Mouse (Mus musculus) c-Kit-negative CD71-positive TER-119-positive erythroid progenitor cells, embryonic 14.5 days (primary cell): ENCODE results near the gene Bag2.
A peak's percentile ranks its signal among the peaks of the same experiment; 100 is the strongest.

Experiments
- DNase-seq: peaks from one replicate; pipeline ENCODE4 v3.0.0-alpha.2; 2013; ENCODE audit warnings: low read depth, low spot score

The Bag2 gene

DNA sequence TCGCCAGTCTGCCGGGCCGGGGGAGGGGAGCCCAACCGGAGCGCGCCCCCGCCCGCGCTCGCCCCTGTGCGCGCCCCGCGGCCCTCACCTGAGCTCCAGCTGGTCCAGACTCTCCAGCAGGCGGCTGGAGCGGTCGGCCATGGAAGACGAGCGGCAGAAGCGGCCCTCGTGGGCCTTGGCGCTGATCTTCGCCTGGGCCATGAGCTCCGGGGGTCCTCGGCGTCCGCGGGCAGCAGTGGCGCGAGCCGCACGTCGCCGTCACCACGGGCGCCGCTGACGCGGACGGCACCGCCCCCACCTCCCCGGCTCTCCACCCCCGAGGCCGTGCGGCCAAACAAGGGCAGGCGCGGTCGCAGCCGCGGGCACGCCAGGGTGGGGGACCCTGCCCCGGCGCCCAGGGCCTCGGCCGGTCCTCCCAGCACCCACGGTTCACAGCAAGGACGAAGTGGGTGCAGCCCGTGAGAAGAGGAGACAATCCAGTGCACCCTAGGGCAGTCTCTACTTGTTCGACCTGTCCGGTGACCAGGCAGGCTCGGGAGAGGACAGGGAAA lies at the start of gene Bag2:
Gene Bag2, minus strand, starts transcription at position 305 of the 551 bp plus-strand sequence.
- DNase-seq = no peak

DNA sequence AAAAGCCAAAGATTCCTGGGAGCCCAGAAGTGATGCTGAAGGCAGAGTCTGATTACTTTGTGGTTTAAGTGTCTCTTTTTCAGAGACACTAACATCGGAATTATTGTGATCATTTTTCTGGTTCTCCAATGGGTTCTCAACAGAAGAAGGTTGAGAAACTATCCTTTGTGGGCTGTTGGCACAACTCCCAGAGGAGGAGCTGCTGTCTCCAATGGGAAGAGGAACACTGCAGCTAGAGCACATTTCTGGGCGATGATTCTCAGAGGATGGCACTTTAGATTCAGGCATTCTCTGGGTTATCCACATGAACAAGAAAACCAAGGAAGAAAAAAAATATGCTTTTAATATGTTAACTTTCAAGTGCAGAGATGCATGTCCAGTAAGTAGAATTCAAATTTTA lies 45.7 kb upstream of the Bag2 start:
- no peak for DNase-seq

DNA sequence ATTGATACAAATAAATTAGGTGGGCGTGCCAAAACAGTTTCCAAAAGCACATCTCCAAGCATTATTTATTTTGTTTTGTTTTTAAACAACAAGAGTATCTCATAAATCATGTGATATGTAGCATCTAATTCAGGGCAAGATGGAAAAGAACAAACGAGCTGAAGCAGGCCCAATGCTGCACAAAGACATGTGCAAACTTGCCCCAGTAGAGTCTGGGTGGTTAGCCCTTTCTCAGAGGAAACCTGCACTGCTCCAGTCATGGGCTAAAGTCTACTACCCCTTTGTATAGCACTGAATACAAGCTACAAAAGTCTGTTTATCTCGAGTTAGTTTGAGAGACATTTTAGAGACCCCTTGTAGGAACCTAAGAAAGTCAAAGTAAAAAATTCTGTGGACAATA lies 42.0 kb upstream of the Bag2 start:
- no peak for DNase-seq

DNA sequence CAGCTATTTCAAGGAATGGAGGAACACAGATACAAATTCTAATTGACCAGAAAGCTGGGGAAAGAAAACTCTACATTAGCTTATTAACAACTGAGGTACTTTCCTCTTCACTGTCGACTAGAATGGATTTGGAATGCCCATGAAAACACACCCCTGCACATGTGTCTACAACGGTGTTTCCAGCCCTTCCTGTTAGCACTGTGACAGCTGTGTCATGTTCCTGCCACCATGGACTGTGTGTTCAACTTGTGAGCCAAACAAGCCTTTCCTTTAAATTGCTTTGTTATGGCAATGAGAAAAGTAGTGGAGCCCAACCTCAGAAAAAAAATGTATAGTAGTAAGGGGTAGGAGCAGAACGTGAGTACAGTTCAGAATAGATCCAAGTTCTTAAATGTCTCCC lies 30.9 kb upstream of the Bag2 start:
- no peak for DNase-seq

DNA sequence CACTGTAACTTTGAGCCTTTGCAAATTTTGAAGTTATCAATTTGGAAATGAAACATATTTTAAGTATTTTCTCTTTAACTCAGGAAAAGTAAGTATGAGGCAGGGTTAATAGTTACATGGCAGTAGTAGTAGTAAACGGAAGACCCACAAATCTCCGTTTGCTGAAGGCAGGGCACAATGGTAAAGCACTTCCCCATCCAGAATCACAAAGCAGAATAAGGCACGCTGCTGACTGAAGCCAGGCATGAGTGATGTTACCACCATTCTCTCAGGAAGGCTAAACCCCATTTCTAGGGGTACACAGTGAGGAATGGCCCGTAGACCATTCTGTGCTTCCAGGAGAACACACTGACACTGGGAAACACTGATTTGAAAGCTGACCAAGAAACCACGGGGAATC lies 30.5 kb upstream of the Bag2 start:
- DNase-seq = no peak

DNA sequence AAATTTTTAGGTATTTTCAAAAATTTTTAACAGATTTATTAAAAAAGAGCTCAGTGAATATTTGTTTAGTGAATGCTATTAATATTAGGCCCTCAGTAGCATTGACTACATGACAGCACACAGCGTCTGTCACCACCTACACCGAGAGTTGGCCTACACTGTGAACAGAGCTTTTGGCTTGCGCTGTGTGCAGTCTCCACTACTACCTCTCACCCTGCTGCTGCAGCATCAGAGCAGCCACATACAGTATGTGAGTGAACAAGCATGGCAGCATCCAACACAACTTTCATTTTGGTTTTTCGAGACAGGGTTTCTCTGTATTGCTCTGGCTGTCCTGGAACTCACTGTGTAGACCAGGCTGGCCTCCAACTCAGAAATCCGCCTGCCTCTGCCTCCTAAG lies 27.0 kb upstream of the Bag2 start:
- DNase-seq = no peak

DNA sequence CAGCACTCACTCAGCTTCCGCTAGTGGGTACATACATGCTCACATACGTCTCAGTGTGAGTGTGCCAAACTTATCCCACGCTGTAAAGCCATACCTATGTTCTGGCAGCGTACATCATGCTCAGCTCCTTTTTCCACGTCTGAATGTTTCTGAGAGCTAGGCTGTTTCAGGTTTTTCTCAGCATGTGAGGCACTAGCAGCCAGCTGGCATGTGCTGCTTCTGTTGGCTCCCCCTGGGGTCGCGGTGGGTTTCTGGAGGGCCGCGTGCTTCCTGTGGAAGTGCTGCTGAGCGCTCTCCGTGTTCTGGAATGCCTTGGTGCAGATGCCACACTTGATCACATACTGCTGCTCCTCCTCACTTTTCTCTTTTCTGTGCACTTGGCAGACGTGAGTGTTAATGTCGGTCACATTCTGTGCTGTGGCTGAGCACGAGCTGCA lies 18.6 kb upstream of the Bag2 start:
- no peak for DNase-seq

DNA sequence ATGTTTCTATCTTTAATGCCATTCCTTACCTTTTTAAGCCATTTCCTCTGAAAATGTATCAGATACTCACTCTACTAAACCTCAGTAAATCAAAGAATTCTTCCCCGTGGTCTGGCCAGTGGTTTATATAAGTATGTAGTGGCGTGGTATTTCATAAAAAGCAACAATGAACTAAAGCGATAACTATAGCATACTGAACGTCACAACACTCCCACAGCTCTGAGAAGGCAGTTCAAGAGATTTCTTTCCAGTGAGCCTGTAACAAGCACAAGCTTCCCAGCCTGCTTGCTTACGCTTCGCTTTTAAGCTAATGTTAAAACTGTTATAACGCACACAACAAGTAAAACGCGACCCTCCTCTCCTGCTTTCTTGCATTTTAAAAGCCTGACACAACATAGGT lies 14.5 kb upstream of the Bag2 start:
- no peak for DNase-seq

DNA sequence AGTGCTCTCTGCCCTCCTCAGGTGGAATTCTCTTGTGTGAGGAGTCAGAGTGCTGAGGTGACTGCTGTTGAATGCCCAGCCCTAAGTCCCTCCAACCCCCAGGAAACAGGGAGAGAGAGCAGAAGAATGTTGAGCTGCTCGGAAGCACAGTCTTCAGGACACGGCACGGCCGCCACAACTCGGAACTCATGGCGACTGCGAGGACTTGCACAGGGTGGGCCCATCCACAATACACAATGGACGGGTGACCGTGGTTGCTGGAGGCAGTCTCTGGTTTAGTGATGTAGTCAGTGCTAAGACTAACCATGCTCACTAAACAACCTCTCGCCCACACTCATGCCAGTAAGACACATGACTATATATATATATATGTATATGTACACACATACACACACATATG lies 14.0 kb upstream of the Bag2 start:
- DNase-seq = no peak

DNA sequence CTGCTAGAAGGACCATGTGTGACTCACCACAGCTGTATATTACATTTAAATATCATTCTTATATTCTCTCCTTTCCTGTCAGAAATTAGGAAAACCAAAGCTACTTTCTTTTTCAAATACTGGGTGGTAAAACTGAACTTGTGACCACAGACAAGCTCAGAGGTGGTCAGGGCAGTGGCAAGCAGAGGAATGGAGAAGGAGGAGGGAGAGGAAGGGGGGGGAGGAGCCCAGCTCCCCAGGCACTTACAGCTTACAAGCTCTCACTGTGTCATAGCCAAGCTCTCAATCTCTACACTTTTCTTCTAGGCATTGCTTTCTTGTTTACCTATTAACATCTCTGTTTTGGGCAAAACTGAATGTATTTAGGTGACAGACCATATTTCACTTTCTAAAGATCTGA lies 11.2 kb upstream of the Bag2 start:
- DNase-seq = no peak

DNA sequence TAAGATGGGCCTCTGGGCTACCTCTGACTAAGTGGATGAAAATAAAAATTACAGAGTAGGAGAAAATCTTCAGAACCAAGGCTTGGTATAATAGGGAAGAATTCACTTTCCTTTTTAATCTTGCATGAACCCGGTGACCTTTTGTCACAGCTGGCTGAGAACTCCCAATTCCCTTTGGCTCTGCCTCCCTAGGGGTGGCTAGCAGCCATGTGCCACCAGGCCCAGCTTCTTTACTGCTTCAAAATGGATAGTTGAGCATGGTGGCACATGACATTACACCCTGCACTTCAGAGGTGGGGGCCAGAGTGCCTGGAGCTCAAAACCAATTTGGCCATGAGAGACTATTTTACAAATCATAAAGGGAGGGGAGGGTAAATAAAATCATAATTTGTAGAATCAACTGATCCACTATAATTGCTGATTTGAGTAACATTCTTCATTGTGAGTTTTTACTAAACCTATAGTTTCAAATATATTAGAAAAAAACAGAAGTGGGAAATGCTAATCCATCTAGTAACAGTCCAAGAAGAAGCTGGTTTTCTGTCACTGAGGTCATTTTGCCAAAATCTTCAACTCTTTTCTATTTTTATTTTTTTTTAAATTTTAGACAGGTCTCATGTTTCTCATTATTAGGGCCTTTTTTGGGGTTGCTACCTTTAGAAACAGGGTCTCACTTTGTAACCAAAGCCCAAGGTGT lies 10.6 kb upstream of the Bag2 start:
- DNase-seq = no peak

DNA sequence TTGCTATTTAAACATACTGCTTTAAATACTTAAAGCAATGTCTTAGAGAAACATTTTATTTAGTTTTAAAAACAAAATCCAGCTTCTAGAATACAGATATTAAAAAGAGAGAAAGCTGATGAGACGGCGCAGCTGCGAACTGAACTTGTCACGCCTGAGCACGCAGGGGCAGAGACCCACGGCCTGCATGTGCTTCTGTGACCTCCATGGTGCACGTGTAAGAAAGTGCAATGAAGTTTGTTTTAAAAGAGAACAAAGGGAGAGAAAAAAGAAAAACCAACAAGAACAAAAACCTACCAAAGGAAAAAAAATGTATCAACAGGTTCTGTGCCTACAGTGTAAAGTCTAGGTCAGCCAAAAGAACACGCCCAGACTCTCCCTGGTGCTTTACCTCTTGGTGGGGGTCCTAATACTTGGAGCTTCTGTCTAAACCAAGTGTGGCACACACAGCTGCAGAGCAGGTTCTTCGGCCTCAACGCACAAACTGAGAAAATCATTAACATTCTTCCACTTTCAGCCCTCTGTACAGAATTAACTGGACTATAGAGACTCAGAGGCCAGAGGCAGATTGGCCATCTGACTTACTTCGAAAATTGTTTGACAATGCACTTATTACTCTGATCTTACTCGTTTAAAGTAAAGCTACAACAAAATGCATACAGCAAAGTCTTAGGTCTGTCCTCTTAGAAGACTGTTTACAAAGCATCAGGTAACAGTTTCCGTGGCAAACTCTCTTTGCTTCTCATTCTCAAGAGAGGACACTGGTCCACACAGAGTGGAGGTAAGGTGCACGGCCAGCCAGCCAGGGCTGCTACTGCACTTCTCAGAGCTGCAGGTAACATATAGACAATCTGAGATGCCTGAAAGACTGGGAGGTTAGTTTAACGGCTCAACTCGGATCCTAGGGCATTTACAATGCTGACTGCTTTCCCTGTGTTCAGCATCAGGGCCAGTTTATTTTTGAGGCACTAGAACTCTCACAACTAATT lies 9.2 kb upstream of the Bag2 start:
- DNase-seq = no peak

DNA sequence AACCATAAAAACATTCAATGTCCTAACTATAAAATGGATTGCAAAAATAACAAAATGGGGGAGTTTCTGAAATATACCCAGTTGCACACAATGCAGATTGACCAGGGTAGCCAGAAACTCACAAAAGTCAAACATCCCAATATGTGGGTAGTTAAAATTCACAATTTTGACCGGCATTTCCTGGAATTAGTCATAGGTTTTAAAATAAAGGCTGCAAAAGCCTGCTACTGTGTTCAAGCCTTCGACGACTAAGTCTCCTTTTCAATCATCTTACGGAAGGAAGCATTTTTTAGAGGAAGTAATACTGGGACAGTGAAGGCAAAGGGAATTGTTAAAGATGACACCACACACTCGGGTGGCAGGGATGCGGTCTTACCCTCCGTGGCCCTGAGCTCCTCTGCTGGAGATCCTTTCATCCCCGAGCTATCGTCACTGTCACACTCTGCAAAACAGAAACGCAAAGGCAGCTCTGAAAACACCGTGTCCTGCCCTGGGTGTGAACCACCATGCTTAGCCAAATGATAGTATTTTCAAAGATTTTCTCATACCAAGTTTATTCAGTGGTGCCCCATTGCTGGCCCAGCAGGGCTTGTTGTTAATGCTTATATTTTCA lies 8.0 kb upstream of the Bag2 start:
- DNase-seq = no peak

DNA sequence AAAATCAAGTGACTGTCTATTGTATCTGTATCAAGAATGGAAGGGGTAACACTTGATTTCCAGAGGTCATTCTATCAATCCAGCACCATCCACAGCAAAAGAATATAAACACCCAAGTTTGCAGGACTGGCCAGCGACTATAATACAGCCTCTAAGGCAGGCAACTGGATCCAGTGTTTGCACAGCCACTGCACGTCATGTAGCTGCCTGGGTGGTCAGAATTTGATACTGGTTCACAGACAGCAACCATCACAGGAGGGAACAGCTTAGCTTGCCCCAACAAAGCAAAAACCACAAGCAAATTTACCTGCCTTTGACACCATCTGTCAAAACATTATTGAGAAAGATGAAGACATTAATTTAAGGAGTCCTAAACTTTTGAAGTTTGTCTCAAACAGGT lies 6.2 kb upstream of the Bag2 start:
- no peak for DNase-seq

DNA sequence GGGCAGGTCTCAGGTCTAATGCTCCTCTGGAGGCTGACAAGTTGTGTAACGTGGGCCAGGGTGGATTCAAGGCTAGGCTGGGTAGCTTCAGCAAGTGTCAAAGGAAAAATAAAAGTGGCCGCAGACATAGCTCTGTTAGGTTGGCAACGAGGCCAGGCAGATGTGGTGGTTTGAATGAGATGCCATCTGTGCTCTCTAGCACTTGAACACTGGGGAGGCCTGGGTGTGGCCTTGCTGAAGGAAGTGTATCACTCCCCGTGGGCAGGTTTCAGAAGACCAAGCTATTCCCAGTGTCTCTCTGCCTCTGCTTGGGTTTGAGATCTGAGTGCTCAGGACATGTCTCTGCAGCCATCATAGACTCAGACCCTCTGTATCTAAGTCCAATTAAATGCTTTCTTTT lies 893 bp upstream of the Bag2 start:
- no peak for DNase-seq

DNA sequence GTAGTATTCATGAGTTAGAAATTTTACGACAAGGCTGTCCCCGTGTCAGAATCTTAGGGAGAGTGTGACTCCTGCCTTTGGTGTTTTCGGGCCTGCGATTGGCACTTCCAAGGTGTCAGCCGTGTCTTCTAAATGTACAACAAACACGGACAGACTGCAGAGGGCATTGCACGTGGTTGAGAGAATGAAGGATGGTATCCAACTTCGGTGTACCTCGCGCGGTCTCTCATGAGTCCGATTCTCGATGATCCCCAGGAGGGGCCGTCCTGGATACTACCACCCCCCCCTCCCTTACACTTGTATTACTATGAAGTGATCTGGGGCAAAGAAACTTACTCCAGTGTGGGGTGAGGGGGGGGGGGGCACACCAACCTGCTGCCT lies 572 bp downstream of the Bag2 start:
- peak; percentile 34 for DNase-seq

DNA sequence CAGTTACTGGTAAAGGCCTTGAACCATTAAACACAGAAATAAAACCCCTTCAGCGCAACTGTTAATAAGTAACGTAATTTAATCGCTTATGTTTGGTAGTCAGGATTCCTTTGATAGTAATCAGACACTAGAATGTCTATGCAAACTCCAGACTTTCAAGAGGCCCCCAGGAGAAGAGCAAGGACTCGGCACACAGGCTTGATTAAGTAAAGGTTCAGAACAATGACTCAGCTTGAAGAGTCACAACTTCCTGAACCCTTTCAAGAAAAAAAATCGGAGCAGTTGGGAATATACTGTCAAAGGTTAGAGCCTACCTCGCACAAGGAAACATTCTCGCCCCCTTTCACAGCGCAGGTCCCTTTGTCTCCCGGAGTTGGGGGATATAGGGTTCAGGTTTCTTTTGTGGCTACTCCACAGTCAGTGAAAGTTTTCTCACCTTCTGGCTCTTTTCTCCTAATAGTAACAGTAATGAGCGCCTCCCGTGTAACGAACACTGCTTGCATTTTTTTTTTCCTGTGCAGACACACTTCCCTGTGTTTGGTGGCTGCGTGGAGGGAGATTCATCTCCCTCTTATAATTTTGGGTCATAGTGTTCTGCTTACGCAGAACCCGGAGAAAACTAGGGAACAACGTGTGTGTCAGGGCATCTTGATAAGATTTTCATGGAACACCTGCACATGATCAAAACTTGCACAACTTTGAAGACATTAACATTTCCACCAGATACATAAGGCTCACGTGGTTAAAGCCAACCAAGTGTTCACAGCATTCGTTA lies 1.1 kb downstream of the Bag2 start:
- DNase-seq = peak; percentile 44

DNA sequence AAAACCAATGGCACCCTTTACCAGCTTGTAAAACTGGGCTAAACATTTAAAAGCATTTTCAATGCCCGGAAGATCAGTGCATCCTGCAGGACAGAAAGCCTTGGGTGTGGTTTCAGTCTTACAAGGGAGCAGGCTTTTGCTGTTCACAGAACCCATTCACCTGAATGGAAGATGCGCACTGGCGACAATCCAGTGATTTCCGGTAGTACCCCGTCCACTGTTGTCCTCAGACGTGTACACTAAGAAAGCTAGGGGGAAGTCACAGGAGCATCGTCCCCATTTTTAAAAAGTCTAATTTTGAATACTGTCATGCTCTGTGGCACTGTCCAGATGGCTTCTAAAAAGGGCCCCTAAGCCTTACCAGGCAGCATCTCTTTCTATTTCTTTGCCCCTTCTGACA lies 1.8 kb downstream of the Bag2 start:
- peak; percentile 35 for DNase-seq

DNA sequence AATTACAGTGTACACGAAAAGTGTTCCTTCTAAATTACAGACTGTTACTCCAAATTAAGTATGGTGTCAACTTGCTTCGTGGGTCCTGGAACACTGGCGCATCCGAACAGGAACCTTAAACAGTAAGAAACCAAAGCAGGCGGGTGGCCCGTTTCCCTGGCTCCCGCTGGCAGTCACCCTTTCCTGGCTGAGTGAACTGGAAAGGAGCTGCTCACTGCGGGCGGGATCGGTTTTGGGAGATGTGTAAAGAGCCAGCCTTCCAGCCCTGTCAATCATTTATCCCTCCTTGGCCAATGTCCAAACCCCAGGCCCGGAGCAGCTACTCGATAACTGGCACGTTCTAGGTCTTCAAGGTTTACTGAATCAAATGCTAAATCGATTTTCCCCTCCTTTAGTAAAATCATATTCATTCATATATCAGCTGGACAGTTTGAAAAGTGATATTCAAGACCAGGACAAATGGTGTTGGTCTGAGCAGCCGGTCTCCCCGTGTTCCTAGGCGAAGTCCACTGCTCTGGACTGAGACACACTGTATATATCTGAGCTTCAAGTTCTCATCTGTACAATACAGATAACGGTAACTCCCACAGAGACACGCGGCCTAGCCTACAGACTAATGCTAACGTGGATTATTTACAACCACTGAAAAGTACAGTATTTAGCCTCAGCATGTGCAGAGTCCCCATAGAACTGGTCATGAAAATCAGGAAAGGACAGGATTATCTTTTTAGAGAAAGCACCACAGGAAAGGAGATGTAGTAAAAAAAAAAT lies 2.4 kb downstream of the Bag2 start:
- peak; percentile 57 for DNase-seq

DNA sequence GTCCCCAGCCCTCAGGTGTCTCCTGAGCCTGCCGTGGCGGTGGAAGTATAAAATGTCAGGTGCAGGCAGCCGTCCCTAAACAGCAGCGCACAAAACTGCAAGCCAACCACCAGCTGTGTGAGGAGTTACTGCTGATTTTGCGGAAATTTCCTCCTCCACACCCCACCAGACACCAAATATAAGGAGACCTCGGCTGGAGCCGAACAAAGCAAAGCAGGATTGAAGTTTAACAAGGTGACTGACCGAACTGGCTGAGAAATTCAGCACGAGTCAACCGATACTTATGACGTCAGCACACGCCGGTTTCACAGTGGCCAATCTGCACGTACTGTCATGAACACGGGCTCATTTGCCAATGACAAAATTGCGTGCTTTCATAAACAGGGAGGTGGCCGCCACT lies 3.5 kb downstream of the Bag2 start:
- DNase-seq = no peak

DNA sequence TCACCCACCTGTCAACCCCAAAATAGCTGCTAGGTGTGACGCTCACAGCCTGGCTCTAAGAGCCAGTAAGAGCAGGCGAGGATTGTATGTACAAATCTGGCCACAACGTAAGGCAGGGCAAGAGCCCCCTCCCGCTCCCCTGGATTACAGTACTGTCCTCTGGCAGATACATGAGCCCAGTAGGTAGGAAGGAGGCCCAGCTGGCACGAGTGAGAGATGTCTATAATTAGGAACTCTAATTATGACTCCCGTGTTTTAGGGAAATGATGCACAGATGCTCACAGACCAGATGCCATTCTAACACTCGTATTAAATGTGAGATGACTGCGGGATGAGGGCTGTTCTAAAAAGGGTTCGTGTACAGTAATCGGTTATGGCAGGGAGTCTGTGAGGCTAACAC lies 6.3 kb downstream of the Bag2 start:
- DNase-seq = no peak
